Mouse (Mus musculus): ENCODE measurements at regions not wholly inside any gene's neighbourhood (a gene's known extent, or its start where the extent isn't known, plus 50 kb on each side); places are given as distances from the start of the nearest gene placed in this dataset.

DNA sequence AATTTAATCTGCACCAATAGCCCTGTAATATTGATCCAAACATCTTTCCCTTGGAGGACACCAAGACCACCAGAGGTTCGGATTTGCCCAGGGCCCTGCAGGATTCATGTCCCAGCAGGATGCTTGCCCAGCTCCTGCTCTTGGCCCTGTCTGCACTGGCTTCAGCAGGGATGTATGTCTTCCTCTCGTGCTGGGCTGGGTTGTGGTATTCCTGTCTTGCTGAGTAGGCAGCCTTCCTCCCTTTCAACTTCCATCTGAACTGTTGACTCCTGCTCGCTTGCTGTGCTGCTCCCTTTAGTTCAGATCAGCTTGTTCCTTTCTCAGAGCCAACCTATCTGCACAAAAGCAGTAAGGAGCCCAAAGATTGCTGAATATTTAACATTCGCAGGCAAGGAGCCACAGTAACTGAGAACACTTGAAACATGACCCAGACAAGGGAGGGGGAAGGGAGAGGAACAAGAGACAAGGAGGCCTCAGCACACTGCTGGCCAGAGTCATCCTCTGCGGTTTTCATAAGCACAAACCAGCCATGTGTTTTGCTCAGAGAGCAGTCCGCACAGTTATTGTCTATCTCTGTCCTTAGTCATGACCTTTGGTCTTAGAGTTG is 110.7 kb upstream of the Auts2 start:
- Histone ChIP-seq H3K27me3 (ENCODE audit: control insufficient read depth, insufficient read depth, low read length) (no peaks in the 10 kb centered on the region), H3K4me1 (ENCODE audit: control insufficient read depth, insufficient read depth, low read length) (0 out of 2 replicates have a peak, but pooled peaks cover 4% of the 10 kb centered on the region), H3K4me2 (replicated peaks; ENCODE audit: low read depth, low read length, severe bottlenecking) (no peak overlapping the region), H3K4me3 (replicated peaks; ENCODE audit: low read length) (no peak overlapping the region), H3K36me3 (ENCODE audit: control insufficient read depth, insufficient read depth, low read length) (no peaks in the 10 kb centered on the region), H3K9me3 (ENCODE audit: control insufficient read depth, low read length) (peaks cover 8% of the 10 kb centered on the region; the same call in 1 of the 2 replicates), H3K27ac (replicated peaks; ENCODE audit: low read depth, low read length) (no peak overlapping the region), H3K9ac (ENCODE audit: low read depth, low read length, severe bottlenecking) (no peak overlapping the region)
- ATAC-seq (ENCODE audit: low FRiP score, low read depth) (peak; percentile 53; the same call in 1 of the 2 replicates), DNase-seq (ENCODE audit: low spot score) (peak; percentile 39)
- 49% methylated on average over 6 of the region's 6 CpGs for WGBS
- TF ChIP-seq POLR2A (IDR thresholded peaks at IDR 0.05; ENCODE audit: borderline replicate concordance, extremely low read depth, insufficient read depth, insufficient read length): no peak

DNA sequence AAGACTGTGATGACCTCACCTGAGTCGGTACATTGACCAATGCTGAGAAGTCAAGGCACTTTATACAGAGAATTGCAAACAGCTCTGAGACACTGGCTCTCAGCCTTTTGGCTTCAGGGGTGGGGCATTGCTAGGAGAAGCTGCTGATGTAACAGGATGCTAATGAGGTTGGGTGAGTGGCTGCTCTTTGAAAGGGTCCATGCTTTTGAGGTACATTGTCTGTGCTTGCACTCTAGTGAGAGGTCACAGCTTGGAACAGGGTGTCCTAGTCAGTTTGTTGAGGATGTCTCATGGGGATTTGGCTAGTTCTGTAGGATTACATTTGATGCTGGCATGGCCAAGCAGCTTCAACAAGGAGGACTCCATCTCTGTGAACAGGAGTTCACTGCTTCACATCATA is 109.1 kb upstream of the Auts2 start:
- H3K36me3 ChIP-seq (ENCODE audit: control insufficient read depth, insufficient read depth, low read length): no peaks in the 10 kb centered on the region
- TF ChIP-seq POLR2A (IDR thresholded peaks at IDR 0.05; ENCODE audit: borderline replicate concordance, extremely low read depth, insufficient read depth, insufficient read length): no peak
- peaks cover 7% of the 10 kb centered on the region; the same call in 1 of the 2 replicates for H3K9me3 ChIP-seq (ENCODE audit: control insufficient read depth, low read length)
- 0 out of 2 replicates have a peak, but pooled peaks cover 4% of the 10 kb centered on the region for H3K4me1 ChIP-seq (ENCODE audit: control insufficient read depth, insufficient read depth, low read length)
- H3K27me3 ChIP-seq (ENCODE audit: control insufficient read depth, insufficient read depth, low read length): no peaks in the 10 kb centered on the region
- WGBS: 14% methylated on average over 1 of the region's 1 CpGs
- no peak for DNase-seq (ENCODE audit: low spot score)
- no peak overlapping the region for H3K4me2 ChIP-seq (replicated peaks; ENCODE audit: low read depth, low read length, severe bottlenecking)
- no peak overlapping the region for H3K4me3 ChIP-seq (replicated peaks; ENCODE audit: low read length)
- no peak overlapping the region for H3K9ac ChIP-seq (ENCODE audit: low read depth, low read length, severe bottlenecking)
- ATAC-seq (ENCODE audit: low FRiP score, low read depth): no peak
- no peak overlapping the region for H3K27ac ChIP-seq (replicated peaks; ENCODE audit: low read depth, low read length)

DNA sequence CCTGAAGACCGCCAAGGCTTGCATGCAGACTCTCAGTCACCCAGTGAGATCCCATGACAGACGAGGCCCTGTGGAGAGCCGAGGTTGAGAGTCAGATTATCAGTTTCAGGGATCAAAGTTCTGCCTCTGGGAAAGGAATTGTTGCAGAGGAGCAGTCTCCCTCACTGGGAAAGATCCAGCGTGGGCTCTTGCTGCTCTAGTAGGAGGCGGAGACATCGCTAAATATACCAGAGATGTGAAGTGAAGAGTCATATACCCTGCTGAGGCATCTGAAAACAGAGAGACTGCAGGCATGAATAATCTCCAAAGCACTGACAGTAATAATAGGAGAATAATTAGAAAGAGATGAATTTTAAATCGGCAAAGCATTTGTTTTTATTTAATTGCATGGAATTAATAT is 106.6 kb upstream of the Auts2 start:
- Histone ChIP-seq H3K27ac (replicated peaks; ENCODE audit: low read depth, low read length) (no peak overlapping the region), H3K4me3 (replicated peaks; ENCODE audit: low read length) (no peak overlapping the region), H3K36me3 (ENCODE audit: control insufficient read depth, insufficient read depth, low read length) (no peaks in the 10 kb centered on the region), H3K9me3 (ENCODE audit: control insufficient read depth, low read length) (no peaks in the 10 kb centered on the region), H3K9ac (ENCODE audit: low read depth, low read length, severe bottlenecking) (no peak overlapping the region), H3K4me2 (replicated peaks; ENCODE audit: low read depth, low read length, severe bottlenecking) (no peak overlapping the region), H3K4me1 (ENCODE audit: control insufficient read depth, insufficient read depth, low read length) (0 out of 2 replicates have a peak, but pooled peaks cover 4% of the 10 kb centered on the region), H3K27me3 (ENCODE audit: control insufficient read depth, insufficient read depth, low read length) (no peaks in the 10 kb centered on the region)
- no peak for DNase-seq (ENCODE audit: low spot score)
- ATAC-seq (ENCODE audit: low FRiP score, low read depth): no peak
- TF ChIP-seq POLR2A (IDR thresholded peaks at IDR 0.05; ENCODE audit: borderline replicate concordance, extremely low read depth, insufficient read depth, insufficient read length): no peak
- WGBS: 54% methylated on average over 7 of the region's 7 CpGs

DNA sequence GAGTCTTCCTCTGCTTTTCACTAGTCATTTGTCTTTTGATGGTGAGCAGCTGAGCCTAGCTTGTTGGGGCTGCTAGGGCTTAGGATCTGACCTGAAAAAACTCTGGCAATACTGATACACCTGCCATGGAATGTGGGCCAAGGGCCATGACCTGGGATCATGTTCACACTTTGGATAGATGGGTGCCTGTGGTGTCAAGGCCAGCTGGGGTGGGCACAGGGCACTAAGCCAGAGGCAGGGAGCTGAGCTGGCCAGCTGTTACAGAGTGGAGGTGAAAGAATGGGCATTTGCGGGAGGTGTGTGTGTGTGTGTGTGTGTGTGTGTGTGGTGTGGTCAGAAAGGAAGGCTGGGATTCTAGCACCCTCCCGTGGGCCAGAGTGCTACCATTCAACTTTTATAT is 105.6 kb upstream of the Auts2 start:
- 42% methylated on average over 2 of the region's 2 CpGs for WGBS
- no peaks in the 10 kb centered on the region for H3K4me1 ChIP-seq (ENCODE audit: control insufficient read depth, insufficient read depth, low read length)

GRCm38 (mm10) chr5:132644646-132645172 is 101.6 kb upstream of the Auts2 start:
- DNase-seq (ENCODE audit: low spot score) (no peak), ATAC-seq (ENCODE audit: low FRiP score, low read depth) (no peak)
- Histone ChIP-seq H3K9ac (ENCODE audit: low read depth, low read length, severe bottlenecking) (no peak overlapping the region), H3K27me3 (ENCODE audit: control insufficient read depth, insufficient read depth, low read length) (no peaks in the 10 kb centered on the region), H3K9me3 (ENCODE audit: control insufficient read depth, low read length) (no peaks in the 10 kb centered on the region), H3K27ac (replicated peaks; ENCODE audit: low read depth, low read length) (no peak overlapping the region), H3K4me3 (replicated peaks; ENCODE audit: low read length) (no peak overlapping the region), H3K36me3 (ENCODE audit: control insufficient read depth, insufficient read depth, low read length) (no peaks in the 10 kb centered on the region), H3K4me1 (ENCODE audit: control insufficient read depth, insufficient read depth, low read length) (no peaks in the 10 kb centered on the region), H3K4me2 (replicated peaks; ENCODE audit: low read depth, low read length, severe bottlenecking) (no peak overlapping the region)
- TF ChIP-seq POLR2A (IDR thresholded peaks at IDR 0.05; ENCODE audit: borderline replicate concordance, extremely low read depth, insufficient read depth, insufficient read length): no peak
- WGBS: 78% methylated on average over 5 of the region's 5 CpGs

More for the DNA sequence above, 105.6 kb upstream of the Auts2 start:
- no peak for ATAC-seq (ENCODE audit: low FRiP score, low read depth)
- H3K36me3 ChIP-seq (ENCODE audit: control insufficient read depth, insufficient read depth, low read length): no peaks in the 10 kb centered on the region
- H3K4me3 ChIP-seq (replicated peaks; ENCODE audit: low read length): no peak overlapping the region
- no peak for TF ChIP-seq POLR2A (IDR thresholded peaks at IDR 0.05; ENCODE audit: borderline replicate concordance, extremely low read depth, insufficient read depth, insufficient read length)
- H3K9me3 ChIP-seq (ENCODE audit: control insufficient read depth, low read length): no peaks in the 10 kb centered on the region
- DNase-seq (ENCODE audit: low spot score): no peak
- H3K9ac ChIP-seq (ENCODE audit: low read depth, low read length, severe bottlenecking): no peak overlapping the region
- no peaks in the 10 kb centered on the region for H3K27me3 ChIP-seq (ENCODE audit: control insufficient read depth, insufficient read depth, low read length)
- no peak overlapping the region for H3K4me2 ChIP-seq (replicated peaks; ENCODE audit: low read depth, low read length, severe bottlenecking)
- H3K27ac ChIP-seq (replicated peaks; ENCODE audit: low read depth, low read length): no peak overlapping the region
